Mouse (Mus musculus) bone marrow, adult 2 months (tissue): Measurements from ENCODE around the gene Cdv3.

Experiments used
- CTCF ChIP-seq: fragments of 200-500 bp; IDR thresholded peaks from 2 replicates; pipeline ENCODE4 v1.5.1; 2011; ENCODE audit warnings: low read length, control low read depth; ENCODE audit not compliant: control insufficient read depth, insufficient read depth
- POLR2A ChIP-seq: fragments of 200-500 bp; IDR thresholded peaks from 2 replicates; pipeline ENCODE4 v1.6.1; 2011; ENCODE audit warnings: low read depth, mild to moderate bottlenecking, control low read depth, low read length, borderline replicate concordance; ENCODE audit not compliant: control insufficient read depth

GRCm38 (mm10) chr9:103393256-103393655, 27.6 kb upstream of the Cdv3 start:
- TF ChIP-seq CTCF (no peak), POLR2A (no peak)
